Mouse (Mus musculus) testis, adult 2 months (tissue): ENCODE data around the gene Ntrk2.

Source experiments
- CTCF ChIP-seq: fragments of 200-500 bp; IDR thresholded peaks from 2 replicates; pipeline ENCODE4 v1.5.1; 2012; ENCODE audit warnings: low read depth, mild to moderate bottlenecking, inconsistent platforms, low read length, moderate library complexity; ENCODE audit not compliant: control insufficient read depth, insufficient read depth, insufficient replicate concordance
- POLR2A ChIP-seq: fragments of 200-500 bp; IDR thresholded peaks from 2 replicates; pipeline ENCODE4 v1.6.1; 2012; ENCODE audit warnings: low read depth, mild to moderate bottlenecking, inconsistent platforms, low read length, moderate library complexity; ENCODE audit not compliant: control insufficient read depth

DNA sequence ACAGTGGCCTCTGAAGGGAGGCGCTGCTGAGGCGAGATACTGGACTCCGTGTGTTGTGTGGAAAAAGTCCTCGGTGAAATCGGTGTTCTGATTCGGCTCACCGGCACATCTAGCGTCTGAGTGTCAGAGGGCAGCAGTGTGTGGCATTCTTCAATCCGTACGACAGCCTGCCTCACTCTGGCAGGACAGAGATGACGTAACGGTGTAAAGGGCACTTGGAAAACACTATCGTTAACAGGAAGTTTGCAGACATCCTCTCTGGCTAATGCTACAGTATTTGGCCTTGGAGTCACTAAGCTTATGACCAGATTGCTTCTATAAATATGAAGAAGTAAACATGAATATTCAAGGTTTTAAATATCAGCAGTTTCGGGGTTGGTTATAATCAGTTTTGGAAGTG is 309.2 kb downstream of the Ntrk2 start:
- TF ChIP-seq POLR2A, result no peak
- no peak for TF ChIP-seq CTCF
